Mouse (Mus musculus) left cerebral cortex, adult 11 months (tissue): ENCODE measurements around the gene Magix.

Experiments
- DNase-seq: peaks from one replicate; pipeline ENCODE4 v3.0.0; 2022; ENCODE audit warnings: low spot score

Magix gene

DNA sequence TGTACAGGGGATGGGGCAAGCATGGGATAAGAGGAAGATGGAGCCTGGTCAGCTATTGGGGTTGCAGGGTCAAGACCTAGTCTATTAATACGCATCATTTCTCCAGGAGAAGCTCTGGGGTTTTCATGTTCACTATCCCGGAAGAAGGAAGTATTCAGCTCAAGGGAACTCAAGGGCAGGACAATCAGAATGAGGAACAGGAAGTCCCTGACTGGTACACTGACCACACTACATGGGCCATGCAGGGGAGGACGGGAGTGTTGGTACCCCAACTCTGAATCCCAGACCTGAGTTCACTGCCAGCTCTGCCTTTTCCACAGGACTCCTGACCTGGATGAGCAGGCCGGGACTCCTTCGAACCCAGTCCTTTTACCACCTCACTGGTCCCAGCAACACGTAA lies 48.5 kb downstream of the Magix start:
- no peak for DNase-seq
